Mouse (Mus musculus): ENCODE measurements at regions not wholly inside any gene's neighbourhood (a gene's known extent, or its start where the extent isn't known, plus 50 kb on each side); places are given as distances from the start of the nearest gene placed in this dataset.

DNA sequence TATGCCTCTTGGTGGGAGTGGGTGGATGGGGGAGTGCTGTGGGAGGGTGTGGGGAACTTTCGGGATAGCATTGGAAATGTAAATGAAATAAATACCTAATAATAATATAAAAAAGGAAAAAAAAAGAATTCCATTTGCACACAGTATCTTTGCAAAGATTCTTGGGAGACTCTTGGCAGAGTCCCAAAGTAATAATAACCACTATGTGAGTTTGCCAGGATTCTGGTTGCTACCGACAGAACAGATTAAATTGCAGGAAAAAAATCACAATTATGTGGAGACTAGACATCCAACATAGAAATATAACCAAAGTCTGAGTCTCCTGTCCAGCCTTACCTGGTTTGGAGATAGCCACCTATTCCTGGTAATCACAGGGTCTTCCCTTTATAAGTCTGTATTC is 75.6 kb upstream of the Fam49a start:
- Histone ChIP-seq H3K9me3 (ENCODE audit: low read length) (no peaks in the 10 kb centered on the region), H3K27ac (no peak overlapping the region), H3K4me2 (ENCODE audit: low read depth, low read length) (no peak overlapping the region), H3K4me3 (ENCODE audit: low read length) (no peak overlapping the region), H3K9ac (replicated peaks; ENCODE audit: low read length) (no peak overlapping the region), H3K27me3 (ENCODE audit: insufficient read depth, low read length) (no peaks in the 10 kb centered on the region), H3K36me3 (ENCODE audit: insufficient read depth, low read length) (no peaks in the 10 kb centered on the region), H3K4me1 (ENCODE audit: insufficient read depth, low read length) (no peaks in the 10 kb centered on the region)
- DNase-seq (ENCODE audit: low spot score) (no peak), ATAC-seq (no peak)
- 68% methylated on average over 2 of the region's 2 CpGs for WGBS
- TF ChIP-seq CTCF (IDR thresholded peaks at IDR 0.05; ENCODE audit: low read depth), result no peak

DNA sequence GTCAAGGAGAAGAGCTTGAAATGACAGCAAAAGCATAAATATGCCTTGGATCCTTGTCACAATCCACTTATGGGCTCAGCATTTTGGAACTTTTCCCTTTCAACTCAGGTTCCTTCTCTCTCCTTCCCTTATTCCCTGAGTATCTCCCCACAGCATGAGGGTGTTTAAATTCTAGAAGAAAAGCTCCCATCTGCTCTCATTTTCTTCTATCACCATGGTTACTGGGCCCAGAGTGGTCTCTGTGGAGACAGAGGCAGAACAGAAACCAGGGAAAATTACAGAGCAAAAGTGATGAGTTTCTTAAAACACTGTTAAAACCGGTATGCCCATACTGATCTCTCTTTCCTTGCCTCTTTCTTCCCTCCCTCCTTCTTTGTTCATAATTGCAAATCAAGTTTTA is 66.9 kb upstream of the Fam49a start:
- Histone ChIP-seq H3K9ac (replicated peaks; ENCODE audit: low read length) (no peak overlapping the region), H3K4me1 (ENCODE audit: insufficient read depth, low read length) (no peaks in the 10 kb centered on the region), H3K27ac (no peak overlapping the region), H3K36me3 (ENCODE audit: insufficient read depth, low read length) (no peaks in the 10 kb centered on the region), H3K9me3 (ENCODE audit: low read length) (no peaks in the 10 kb centered on the region), H3K4me2 (ENCODE audit: low read depth, low read length) (no peak overlapping the region), H3K27me3 (ENCODE audit: insufficient read depth, low read length) (no peaks in the 10 kb centered on the region), H3K4me3 (ENCODE audit: low read length) (no peak overlapping the region)
- 0 out of 2 replicates have a peak, but pooled peaks have one; percentile 61 for ATAC-seq
- peak; percentile 27 for DNase-seq (ENCODE audit: low spot score)
- TF ChIP-seq CTCF (IDR thresholded peaks at IDR 0.05; ENCODE audit: low read depth), result no peak
- 64% methylated on average over 1 of the region's 1 CpGs for WGBS

DNA sequence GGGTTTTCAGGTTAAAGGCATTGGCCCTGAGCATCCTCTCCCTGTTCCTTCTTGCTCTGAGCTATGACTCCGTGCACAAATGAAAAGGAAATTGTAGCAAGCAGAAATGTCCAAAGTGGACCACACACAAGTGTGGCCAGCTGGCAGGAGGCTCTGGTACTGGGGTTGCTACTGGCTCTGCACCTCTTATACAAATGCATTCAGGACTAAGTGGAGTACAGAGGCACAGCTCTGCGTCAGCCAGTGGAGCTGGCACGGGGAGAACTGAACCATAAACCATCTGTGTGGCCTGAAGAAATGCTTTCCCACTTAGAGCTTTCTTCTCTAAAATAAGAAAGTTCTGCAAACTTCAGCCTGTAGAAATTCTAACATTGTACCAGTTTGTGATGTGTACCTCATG is 65.3 kb upstream of the Fam49a start:
- DNase-seq (ENCODE audit: low spot score) (no peak), ATAC-seq (no peak)
- Histone ChIP-seq H3K36me3 (ENCODE audit: insufficient read depth, low read length) (no peaks in the 10 kb centered on the region), H3K27me3 (ENCODE audit: insufficient read depth, low read length) (no peaks in the 10 kb centered on the region), H3K4me2 (ENCODE audit: low read depth, low read length) (no peak overlapping the region), H3K4me3 (ENCODE audit: low read length) (no peak overlapping the region), H3K27ac (no peak overlapping the region), H3K4me1 (ENCODE audit: insufficient read depth, low read length) (no peaks in the 10 kb centered on the region), H3K9ac (replicated peaks; ENCODE audit: low read length) (no peak overlapping the region), H3K9me3 (ENCODE audit: low read length) (no peaks in the 10 kb centered on the region)
- no peak for TF ChIP-seq CTCF (IDR thresholded peaks at IDR 0.05; ENCODE audit: low read depth)
- 74% methylated on average over 3 of the region's 3 CpGs for WGBS

DNA sequence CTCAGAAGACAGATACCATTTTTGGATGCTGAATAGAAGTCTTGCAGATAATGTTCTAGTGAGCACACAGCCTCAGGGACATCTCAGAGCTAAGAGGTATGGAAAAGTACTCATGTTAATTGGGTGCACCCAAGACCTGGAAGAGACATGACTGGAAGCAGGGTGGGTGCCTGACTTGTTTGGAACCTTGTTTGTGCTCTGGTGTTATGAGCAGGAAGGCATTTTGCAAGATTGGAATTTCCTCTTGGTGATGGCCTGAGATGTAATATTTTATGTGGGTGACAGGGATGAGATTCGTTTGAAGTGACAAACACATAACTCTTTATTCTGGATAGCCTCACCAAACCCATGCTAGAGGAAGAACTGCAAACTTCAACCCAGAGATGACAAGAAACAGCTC is 53.7 kb upstream of the Fam49a start:
- no peak overlapping the region for H3K4me2 ChIP-seq (ENCODE audit: low read depth, low read length)
- 76% methylated on average over 1 of the region's 1 CpGs for WGBS
- H3K27me3 ChIP-seq (ENCODE audit: insufficient read depth, low read length), result no peaks in the 10 kb centered on the region
- H3K4me1 ChIP-seq (ENCODE audit: insufficient read depth, low read length), result no peaks in the 10 kb centered on the region
- H3K27ac ChIP-seq, result no peak overlapping the region
- DNase-seq (ENCODE audit: low spot score), result no peak
- H3K9ac ChIP-seq (replicated peaks; ENCODE audit: low read length), result no peak overlapping the region
- no peak for TF ChIP-seq CTCF (IDR thresholded peaks at IDR 0.05; ENCODE audit: low read depth)
- no peaks in the 10 kb centered on the region for H3K9me3 ChIP-seq (ENCODE audit: low read length)
- H3K36me3 ChIP-seq (ENCODE audit: insufficient read depth, low read length), result no peaks in the 10 kb centered on the region
- no peak for ATAC-seq
- no peak overlapping the region for H3K4me3 ChIP-seq (ENCODE audit: low read length)

Data from hindbrain, postnatal 0 days (tissue).